Mouse (Mus musculus): Measurements from ENCODE around the gene Lurap1l. TPM values are rescaled to one million over a fixed set of nuclear protein-coding genes. Genes with fewer than 3 reads are reported as not detected.

The Lurap1l gene
- total RNA-seq (2021), result 1 to 10 TPM; 7.3 to 7.5 TPM
- long read RNA-seq, experiment 1, transcript Lurap1l-201 (2 exons, 3,066 nt), result major isoform, 25 of 26 reads
- long read RNA-seq, experiment 1, partial matches to known transcripts, result 0 of 26 reads
- long read RNA-seq, experiment 1, other reads (novel, unspliced or antisense), result 1 of 26 reads
- long read RNA-seq, experiment 2, partial matches to known transcripts, result 0 of 4 reads
- long read RNA-seq, experiment 2, other reads (novel, unspliced or antisense), result 0 of 4 reads

DNA sequence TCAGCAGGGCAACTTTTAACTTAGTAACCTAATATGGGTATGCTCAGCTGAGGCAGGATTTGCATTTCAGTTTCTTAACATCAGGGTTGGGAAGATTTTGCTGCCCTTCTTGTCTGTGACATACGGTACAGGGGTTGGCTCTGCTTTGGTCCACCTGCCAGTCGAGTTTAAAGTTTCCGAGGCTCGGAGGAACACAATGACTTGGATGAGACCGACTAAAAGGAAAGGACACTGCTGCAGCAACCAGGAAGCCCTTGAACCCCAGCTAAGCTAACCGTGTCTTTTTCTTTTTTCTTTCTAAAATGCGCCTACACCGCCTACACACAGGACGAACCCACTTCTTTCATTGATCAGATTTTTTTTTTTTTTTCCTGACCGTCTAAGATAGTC, at the start of gene Lurap1l:
TSS of gene Lurap1l (plus strand) at position 166 of the 390 bp plus-strand sequence.
- peak; percentile 51 to 63 for DNase-seq

DNA sequence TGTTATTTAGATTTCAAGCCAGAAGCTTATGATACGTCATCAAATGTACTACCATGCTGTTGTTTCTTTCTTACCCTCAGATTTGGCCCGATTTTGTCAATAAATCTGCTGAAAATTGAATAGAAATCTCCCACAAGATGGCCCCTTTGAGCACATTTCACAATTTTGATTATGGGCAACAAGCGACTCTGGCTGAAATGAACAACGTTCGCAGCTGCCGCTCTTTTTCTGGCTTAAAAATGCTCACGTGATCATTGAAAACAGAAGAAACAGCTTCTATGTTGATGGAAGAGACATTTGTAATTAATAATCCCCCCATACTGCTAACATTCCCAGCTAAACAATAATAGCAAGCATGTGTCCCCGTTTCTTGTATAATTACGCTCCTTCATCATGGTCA, 47.5 kb upstream of the Lurap1l start:
- no peak for DNase-seq

DNA sequence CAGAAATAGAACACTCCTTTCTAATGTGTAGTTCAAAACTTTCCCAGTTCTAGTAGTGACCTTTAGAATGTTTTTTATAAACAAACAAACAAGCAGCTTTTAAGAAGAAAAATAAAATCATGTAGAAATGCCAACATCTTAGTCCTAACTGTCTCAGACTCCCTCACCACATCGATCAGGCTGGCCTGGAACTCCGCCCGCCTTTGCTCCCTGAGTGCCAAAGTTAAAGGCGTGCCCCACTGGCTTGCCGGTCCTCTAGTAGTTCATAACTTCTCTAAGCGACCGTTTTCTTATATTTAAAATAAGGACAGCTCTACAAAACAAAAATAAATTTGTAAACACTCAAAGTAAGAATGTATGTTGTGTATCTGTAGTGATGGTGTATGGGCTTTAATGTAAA, 46.5 kb upstream of the Lurap1l start:
- no peak for DNase-seq

DNA sequence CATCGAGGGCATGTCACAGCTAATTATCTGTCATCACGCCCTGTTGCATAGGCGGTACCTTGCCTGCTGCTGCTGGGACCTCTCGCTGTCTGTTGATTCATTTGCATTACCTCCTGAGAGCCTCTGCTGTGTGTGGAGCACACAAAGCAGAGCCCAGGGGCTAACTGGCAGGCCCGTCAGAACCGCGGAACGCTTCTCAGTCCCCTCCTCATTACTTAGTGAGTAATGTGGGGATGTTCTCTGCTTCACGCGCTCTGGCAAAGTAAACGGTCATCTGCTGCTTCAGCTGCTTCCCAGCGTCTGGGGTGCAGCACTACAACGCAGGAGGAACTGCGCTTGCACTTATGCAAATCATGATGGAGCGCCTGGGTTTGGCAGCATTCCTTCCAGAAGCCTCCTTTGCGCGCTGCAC, 45.9 kb upstream of the Lurap1l start:
- peak; percentile 17 to 29 for DNase-seq

DNA sequence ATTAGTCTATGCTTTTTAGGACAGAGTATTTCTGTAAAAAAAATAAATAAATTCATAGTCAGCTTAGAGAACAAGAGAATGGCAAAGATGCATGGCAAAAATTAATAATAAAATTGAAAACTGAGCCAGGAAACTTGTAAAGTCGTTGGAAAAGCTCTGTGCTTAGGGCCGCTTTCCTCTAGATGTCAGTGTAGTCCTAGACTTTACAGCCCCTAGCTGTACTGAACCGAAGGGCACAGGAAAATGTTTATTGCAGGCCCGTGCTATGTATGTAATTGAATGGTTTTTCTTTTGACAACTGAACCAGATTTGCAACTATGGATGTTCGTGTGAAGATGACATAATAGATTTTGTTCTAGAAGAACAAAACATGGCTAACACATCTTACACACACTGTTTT, 44.4 kb upstream of the Lurap1l start:
- peak; percentile 7 to 12 for DNase-seq

DNA sequence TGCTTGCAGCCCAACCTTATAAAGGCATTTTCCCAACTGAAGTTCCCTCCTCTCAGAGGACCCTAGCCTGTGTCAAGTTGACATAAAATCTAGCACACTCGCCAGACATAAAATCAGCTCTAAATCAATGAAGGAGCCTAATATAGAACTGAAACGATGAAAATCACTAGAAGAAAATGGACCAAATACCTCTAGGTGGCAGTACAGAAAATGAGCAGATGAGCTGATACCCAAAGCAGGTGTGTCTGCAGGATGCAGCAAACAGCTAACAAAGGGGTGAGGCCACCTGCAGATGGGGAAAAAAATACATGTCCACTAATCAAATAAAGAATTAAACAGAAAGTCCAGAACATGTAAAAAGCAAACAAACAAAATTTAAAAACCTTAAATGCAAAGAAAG, 40.8 kb upstream of the Lurap1l start:
- no peak for DNase-seq

DNA sequence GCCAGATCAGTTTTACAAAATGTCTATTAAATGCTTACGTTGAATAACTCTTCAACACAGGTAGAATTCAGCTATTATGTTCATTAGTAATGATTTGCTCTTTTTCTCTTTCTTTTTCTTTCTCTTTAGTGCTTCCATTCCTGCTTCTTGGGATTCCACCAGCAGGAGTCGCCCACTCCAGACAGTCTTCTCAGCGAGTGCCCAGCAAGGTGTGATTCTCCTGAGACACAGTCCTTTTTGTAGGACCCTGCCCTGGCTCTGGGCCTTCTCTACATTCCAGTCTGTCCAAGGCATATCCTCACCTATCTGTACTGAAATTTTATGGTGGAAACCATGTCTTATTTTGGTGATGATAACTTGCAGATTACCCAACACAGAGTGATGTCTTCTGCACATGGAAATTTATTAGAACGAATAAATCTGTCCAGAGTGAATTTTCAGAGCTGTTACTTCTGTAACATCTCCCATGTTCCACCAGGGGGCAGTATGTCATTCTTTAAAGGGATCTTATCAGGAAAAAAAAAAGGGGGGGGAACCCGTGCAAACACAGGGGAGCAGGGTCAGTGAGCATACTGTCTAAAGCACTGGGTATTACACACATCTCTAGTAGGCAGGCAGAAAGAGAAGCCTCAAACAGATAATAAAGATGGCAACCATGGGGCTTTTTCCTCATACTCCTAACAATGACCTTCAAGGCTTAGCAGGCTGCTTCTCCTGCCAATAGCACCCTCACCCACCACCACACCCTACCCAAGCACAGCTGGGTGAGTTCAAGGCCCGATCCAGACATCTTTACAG, 37.4 kb upstream of the Lurap1l start:
- peak in 1 of 2 experiments; percentile 26 for DNase-seq

DNA sequence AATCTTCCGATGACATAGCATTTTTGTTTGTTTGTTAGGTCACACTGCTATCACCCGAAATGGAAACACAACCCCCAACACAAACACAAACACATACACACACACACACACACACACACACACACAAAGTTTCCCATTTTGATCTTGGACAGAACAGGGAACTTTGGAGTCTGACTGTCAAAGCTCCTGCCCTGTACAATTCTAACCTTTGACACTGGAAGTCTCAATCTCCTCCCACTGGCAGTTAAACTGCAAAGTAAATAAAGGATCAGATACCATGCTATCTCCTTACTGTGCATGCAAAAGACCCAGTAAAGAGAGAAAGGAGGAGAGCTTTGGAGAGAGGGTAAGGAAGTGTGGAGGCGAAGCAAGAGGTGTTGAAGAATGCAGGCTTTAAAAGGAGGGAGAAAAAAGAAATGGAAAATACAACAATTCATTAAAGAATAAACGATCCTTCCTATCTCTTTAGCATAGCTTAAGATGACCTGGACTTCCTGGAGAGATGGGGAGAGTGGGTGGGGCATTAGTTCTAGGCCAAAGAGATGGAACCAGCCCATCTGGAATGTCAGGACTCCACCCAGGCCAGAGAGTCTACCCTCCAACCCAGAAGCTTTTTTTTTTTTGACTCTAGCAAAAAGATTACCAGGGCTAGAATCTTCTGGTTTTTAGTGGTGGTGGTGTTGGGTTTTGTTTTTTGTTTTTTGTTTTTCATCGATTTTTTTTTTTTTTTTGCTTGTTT, 36.2 kb upstream of the Lurap1l start:
- DNase-seq, result no peak

DNA sequence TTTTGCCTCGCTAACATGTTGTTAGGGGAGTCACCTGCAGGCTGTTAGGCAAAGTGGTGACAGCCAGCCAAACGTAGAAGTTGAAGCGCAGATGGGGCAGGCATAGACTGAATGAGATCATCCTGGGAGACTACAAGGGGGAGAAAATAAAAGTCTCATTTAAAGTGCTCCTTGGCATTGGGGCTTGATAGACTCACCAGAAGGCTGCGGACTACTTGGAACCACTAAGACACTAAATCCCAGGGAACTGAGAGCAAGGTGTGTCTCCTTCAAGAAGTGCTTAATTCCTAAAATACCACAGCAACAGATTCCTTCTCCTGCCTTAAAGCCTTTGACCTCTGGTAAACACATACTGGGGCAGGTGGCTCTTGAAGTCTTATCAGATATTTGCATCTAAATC, 35.4 kb upstream of the Lurap1l start:
- no peak for DNase-seq

DNA sequence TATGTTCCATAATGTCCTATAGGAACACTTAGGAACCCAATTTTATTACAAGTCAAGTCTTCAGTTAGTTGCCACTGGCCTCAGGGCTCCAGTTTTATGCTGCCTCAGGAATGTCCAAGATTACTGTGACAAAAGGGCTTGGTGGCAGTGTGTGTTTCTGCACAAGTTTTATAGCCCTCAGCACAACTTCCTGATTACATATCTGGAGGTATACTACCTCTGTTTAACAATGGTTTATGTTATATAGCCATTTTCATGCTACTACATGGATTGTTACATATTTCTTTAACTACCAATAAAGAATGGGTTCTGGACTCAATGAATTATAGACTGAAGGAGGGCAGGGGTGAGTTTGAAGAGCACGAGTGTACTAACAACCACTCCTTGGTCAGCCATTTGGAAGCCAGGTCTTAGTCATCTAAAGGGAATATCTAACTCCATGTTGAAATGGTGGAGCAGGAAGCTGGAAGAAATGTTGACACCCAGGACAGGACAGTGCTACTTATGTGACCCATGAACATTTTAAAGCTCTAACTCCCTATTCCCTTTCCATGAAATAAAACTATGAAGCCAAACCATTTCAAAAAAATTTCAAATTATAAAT, 28.3 kb upstream of the Lurap1l start:
- no peak for DNase-seq

DNA sequence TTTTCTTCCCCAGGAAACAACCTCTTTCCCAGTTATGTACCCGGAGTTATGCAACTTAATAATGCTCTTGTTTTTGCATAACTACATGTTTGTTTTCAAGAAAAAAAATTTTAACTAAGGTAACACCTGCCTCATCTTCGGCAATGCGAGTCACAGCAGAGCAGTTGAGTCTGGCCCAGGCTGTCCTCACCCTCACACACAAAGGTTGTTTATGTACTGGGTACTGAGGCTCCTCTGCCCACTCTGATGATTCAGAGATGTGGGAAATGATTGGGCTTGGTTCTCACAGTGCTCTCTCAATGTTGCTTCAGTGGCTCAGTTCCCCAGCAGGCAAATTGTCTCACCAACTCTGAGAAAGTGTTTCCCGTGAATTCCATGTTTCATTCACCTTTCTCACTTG, 23.8 kb upstream of the Lurap1l start:
- DNase-seq, result no peak

DNA sequence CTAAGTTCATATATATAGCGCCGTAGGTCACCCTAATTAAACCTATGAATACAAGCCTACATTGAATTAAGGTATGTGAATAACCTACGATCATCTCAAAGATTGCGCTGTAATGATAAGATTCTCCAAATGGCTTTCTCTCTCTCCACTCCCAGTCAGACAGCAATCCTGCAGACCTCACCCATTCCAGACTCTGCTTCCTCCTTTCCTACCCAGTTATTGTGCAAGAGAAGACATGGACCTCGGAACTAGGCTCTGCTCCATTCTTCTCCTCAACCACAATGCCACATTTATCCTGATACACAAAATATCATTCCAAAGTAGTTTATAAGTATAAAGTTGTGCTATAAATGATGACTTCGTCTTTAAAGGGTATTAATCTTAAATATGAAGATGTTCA, 19.4 kb upstream of the Lurap1l start:
- DNase-seq, result no peak

DNA sequence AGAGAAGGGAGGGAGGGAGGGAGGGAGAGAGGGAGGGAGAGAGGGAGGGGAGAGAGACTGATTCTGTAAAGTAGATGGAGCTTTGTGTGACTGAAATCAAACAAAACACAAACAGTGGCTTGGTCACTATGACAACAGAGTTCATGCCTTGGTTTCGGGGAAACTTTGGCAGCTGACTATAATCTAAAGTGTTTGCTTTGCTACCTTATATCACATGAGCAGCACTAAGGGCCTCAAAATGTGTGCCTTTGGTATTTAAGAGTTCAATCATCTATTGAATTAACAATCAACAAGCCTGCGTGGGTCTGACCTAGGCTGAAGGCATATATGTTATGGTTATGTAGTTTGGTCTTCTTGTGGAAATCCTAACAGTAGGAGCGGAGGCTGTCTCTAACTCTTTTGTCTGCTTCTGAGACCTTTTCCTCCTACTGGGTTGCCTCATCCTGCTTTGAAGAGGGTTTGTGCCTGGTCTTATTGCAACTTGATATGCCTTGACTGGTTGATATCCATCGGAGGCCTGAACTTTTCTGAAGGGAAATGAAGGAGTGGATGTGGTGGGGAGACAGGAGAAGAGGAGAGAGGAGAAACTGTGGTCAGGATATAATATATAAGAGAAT, 15.1 kb upstream of the Lurap1l start:
- DNase-seq, result no peak

DNA sequence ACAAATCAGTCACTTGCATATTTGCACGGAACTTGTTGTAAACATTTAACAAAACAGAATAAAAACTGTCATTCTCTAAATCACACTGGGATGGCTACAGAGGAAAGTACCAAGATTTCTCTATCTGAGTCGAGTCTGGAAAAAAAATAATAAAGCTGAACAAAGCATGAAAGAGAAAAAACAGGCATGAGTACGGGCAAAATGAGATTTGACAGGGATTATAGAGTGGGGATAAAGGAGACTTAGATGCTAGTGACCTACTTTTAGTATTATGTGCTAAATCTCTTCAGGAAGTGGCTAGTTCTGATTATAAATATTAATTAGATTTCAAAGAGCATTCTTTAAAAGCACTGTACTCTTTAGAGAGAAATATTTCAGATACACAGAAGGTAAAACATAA, 3.7 kb upstream of the Lurap1l start:
- DNase-seq, result no peak

DNA sequence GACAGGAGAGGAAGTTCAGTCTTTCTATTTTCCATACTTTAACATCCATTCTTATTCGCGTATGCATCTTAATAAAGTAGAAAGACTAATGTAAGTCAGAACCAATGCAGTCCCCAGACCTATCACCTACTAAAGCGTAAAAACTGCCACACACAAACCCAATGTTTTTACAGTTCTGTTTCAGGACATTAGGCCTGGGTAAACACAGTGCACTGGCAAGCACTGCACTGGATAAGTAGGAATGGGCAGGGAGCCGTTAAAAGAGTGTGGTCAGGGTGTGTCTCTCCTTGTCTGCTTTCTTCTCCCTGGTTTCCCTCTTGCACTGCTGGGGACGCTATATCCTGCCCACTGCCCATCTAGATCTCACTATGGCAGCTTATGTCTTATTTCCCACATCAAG, 2.5 kb upstream of the Lurap1l start:
- no peak for DNase-seq

DNA sequence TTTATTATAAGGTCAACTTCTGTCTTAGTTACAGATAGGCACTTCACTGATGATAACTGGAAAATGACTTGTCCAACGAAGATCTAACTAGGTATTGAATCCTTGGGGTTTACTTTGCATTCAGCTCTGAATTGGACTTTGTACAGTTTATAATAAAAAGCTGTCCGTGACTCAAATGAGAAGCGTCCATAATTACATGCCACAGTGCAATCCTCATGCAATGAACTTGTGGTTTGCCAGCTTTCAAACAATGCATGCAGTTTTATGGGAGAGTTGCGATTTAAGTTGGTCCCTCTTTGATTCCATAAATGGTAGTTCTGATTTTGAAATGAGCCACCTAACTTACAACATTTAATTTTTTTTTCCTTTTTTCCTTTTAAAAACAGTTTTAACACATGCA, 1.5 kb upstream of the Lurap1l start:
- DNase-seq, result no peak

DNA sequence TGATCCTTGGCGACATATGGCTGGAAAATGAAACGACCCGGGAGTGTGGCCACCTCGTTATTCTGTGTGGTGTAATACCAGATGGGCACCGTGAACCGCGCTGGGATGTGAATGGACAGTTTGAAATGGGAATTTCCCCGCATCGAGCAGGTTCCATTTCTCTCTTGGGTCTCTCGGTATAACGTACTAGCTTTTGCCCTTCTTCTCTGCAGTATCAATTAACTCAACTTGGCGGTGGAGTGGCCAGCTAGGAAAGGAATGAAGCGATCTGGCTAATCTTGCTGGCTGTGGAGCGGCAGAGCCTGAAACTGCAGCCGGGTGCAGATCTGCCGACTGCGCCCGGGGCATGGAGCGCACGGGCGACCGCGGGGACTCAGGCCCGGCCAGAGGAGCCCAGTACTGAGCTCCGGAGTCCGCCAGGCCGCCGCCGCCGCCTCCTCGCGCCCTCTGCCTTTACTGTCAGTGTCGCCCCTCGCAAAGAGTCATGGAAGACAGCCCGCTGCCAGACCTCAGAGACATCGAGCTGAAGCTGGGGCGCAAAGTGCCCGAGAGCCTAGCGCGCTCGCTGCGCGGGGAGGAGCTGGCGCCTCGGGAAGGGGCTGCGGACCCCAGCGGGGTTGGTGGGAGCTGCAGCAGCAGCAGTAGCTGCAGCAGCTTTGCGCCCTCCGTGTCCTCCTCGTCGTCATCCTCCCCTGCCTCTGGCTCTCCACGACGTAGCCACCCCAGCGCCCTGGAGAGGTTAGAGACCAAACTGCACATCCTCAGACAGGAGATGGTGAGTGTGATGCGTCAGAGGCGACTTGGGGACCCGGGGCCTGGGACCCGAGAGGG, 640 bp downstream of the Lurap1l start:
- peak; percentile 58 to 61 for DNase-seq

DNA sequence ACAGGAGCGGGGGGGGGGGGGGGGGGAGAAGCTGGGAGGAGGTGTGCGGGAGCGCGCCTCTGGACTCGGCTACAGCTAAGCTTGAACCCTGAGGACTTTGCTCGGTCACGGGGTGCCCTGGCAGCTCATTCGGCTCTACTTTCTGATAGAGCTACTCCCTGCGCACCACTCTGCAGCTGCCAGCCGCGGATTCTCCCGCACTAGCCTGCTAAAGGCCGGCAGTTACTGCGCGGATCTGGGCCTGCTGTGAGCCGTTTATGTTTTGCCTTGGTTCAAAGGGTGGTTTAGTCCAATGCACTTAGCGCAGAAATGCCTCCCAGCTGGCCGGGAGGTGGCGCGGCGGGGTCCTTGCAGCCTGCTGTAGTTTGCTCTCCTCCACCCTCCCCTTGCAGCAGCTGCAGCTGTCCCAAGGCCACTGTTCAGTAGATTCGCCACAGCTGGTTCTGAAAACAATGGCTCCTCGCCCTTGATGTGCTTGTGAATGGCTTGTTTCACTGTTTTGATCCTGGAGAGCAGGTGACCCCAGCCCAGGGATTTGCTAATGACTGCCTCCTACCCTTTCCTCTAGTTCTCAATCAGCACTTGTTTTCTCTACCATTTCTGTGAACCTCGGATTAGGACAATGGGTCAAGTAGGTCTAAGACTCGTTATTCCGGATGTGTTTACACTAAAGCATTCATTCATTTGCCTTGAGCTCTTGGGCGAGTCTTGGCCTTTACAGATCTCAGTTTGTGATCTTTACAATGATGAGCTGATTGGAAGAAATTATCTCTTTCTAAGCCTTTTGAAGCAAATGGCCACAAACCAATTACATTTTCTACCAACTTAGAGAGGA, 1.5 kb downstream of the Lurap1l start:
- peak; percentile 85 to 91 for DNase-seq

DNA sequence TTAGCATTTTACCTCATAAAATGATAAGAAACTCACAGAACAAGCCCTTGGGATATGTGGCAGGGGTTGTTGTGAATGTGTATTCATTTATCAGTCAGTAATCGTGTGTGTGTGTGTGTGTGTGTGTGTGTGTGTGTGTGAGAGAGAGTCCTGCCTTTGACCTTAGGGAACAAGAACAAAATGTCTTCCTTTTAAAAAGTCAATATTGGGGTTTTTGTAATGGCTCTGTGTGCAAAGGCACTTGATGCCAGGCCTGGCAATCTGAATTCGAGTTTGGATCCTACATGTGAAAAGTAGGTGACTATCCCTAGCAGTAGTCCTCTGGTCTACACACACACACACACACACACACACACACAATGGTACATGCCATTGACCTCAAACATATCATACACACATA, 4.8 kb downstream of the Lurap1l start:
- no peak for DNase-seq

DNA sequence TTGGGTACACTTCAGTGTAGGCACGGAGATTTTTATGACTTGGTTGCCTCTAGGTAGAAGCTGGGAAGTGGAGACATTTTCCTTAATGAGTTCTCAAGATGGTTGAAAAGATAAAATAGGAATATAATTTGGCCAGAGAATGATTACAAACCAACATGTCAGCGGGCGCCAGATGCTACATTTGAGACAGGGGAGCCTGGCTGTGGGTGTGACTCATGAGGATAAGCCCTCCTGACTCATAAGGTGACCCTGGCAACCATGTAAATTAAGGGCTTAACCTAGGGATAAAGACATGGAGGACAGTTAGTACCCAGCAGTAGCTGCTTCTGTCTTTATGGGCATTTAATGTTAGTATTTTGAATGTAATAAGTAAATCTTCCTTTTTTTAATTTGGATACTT, 6.2 kb downstream of the Lurap1l start:
- peak; percentile 6 to 10 for DNase-seq
